Mouse (Mus musculus) granulocyte monocyte progenitor cell, adult 5-6 weeks (primary cell): ENCODE measurements around the gene Sar1a. TPM values are rescaled to one million over a fixed set of nuclear protein-coding genes. Genes with fewer than 3 reads are reported as not detected.

Experiments used
- ATAC-seq: replicated peaks from 2 replicates; pipeline ENCODE4 v1.8.0; 2016; ENCODE audit warnings: mild to moderate bottlenecking, moderate TSS enrichment, inconsistent platforms; ENCODE audit not compliant: poor library complexity, severe bottlenecking
- total RNA-seq, 2 experiments: library from RNA; stranded (forward) in 1 of 2; stranded (reverse) in 1 of 2; fragments of 200-712, 200-1000 nt in 1 of 2; fragments of >200 nt in 1 of 2; fragmentation: Nextera tagmentation in 1 of 2; gene quantifications; 2 replicates each; pipeline ENCODE4 v1.2.3; 2014 to 2017

Sar1a gene
- total RNA-seq (2014; fragmentation: Nextera tagmentation) (79.8 and 111 TPM in 2 replicates), total RNA-seq (2017) (88.5 and 108 TPM in 2 replicates)

DNA sequence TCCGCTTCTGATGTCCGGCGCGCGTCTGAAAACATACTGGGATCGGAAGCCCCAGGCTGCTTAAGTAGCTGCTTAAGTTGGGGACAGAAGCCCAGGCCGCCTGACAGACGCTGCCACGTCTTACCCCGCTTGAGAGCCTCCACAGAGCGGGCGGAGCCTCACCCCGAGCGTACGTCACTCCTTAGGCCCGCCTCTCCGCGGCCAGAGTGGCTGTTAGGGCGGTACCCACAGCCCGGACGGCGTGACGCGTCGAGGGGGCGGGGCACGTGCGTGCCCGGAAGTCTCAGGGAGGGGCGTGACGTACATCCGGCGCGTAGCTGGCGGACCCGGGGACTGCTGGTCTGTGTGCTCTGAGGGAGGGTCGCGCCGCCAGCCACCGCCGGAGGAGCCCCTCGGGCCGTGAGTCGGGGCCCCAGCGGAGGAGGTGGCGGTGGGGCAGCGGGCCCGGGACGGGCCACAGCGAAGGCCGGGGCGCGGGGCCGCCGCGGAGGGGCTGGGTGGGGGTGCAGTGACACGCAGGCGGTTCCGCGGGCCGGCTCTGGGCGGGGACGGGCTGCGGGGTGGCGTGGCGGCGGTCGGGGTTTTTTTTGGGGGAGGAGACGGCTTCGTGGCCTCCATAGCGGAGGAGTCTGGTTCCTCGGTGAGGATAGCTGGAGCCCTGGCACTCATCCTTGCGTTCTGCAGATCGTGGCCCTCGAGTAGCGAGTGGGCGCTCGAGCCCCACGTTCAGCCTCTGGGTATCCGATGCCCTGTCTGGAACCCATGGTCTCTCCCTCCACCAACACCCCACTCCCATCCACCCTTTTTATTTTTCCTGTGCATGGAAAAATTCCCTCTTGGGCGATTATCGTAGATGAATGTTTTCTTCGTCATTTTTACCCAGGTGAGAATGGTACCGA, at the start of gene Sar1a:
Gene Sar1a, plus strand, starts transcription at position 285 of the 899 bp plus-strand sequence.
- ATAC-seq: peak; percentile 97

DNA sequence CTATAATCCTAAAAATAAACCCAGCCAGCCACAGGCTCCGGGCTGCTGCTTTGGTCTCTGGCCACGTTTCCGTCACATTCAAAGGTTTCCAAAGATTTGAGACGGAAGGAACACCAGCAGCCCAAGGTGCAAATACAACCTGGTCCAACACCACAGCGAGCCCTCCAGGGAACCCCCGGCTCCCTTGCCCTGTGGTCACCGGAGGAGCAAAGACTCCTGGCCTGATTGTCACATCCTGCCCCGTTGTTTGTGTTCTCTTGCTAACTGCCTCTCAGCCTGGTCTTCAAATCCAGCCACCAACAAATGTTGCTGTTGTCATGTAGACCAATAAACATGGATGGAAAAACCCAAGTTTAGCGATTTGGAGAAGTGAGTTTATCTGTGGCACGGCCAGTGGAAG, 47.7 kb upstream of the Sar1a start:
- ATAC-seq: no peak

DNA sequence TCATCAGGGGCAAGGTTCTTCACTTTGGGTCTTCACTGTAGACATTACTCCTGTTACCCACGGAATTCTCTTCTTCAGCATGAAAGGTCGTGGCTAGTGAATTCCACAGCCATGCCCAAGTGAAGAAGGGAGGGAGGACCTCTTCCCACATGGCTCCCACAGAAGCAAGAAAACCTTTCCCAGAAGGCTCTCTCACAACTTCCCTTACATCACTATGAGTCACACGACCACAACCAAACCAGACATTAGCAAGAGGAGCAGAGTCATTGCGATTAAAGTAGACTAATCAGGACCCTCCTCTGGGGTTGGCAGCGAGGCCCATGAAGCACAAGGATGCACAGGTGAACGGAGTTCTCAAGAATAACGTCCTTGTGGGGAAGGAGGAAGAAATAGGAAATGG, 43.0 kb upstream of the Sar1a start:
- no peak for ATAC-seq

DNA sequence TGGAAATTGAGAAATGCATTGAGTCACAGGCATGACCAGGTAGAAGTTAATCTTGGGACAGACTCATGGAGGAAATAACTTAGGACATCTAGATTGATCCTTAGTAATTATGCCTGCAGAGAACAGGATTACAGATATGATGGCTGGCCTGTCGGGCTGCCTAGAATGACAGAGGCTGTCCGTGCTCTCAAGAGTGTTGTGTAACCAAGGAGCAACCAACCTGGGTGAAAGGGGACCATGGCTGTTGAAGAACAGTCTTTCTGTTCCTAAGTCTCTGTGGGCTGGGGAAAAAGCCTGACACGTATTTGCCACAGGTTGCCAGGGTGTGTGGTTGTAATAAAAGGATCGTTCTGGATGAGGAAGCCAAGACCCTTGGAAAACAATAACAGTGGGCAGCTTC, 39.7 kb upstream of the Sar1a start:
- no peak for ATAC-seq

DNA sequence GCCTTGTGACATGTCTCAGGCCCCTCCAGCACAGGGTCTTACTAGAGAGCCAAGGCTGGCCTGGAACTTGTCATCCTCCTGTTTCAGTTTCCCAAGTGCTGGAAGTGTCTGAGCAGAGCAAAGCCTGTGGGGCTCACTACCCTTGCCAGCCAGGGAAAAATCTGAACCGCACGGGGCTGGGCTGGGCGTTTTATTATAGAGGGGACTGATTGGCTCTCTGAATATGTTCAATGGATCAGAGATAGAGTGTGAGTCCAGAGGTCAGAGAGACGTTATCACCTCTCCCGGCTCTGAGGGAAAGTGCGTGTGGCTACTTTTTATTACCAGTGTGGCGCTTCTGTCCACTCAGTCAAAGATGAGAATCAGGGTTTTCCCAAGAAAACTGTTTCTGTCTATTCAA, 33.5 kb upstream of the Sar1a start:
- no peak for ATAC-seq

DNA sequence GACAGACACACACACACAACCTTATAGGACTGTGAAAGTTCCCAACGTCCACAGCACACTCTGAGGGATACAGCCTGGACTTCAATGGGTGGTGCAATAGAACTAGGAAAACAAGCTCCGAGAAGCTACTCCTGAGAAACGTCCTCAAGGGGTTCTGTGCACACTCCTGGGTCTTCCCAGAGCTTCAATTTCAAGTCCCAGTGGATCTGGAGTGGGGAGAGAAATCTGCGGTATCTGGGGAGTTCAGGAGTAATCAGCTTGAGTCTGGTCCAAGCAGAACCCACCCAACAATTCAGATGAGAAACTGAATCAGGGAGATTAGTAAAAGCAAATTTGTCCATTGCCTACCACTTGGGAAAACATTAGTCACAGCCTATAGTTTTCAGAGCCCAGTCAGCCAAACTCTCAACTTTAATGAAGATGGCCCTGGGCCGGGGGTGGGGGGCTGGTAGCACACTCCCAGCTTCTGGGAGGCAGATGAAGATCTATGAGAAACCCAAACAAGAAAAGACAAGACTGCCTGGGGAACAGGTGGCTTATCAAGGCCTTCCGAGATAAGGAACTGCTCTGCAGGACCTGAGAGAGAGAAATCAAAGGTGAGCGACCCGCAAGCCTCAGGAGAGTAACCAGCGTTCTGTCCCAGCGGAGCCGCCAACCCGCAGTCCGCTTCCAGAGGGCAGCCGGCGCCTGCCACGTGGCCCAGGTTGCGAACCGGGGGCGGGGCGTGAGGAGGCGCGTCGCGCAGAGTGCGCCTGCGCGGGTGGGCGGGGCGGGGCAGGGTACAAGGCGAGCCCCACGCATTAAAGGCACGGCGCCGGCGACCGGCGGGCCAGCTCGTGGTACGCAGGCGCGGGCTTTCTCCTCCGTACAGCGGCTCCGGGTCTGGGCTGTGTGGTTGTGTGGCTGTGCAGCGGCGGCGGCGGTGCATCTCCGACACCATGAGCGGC, 32.0 kb upstream of the Sar1a start, which contains the start of gene Ppa1:
Gene Ppa1, plus strand, starts transcription at position 763 of the 947 bp plus-strand sequence.
- ATAC-seq: peak; percentile 86

DNA sequence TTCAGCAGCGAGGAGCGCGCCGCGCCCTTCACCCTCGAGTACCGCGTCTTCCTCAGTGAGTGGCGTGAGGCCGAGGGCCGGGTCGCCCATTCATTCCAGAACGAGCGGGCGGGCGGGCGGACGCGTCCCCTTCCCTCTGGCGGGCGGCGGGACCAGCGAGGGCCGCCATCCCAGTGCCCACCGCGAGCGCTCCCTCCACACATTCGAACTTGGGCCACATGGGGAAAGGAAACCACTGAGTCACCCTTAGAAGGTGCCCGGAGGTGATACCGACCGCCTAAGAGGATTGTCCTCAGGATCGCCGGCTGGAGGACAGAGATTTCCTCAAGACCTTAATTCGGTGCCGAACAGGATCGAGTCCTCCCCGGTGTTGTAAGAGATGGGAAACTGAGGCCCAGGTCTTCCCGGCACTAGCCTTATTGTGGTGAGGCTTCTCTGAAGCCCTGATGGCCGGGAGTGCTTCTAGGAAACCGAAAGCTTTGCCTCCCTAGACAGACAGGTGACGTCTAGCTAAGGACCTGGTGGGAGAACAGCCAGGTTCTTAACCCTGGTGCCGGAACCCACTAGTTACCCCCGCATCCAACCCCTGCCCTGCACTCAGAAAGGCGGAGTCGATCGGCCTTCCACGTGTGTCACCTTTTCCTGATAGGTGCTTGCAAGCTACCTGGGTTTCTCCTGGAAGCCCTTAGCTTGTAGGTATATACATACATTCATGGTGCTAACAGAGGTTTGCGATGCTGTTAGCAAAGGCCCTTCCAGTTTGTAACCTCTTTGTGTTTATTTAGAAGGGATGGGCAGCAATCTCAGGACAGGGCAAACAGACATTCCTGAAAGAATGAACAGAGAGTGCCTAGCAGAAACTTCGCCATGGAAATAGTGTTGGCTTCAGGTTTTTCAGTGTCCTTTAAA, 31.1 kb upstream of the Sar1a start:
- ATAC-seq: peak; percentile 20

DNA sequence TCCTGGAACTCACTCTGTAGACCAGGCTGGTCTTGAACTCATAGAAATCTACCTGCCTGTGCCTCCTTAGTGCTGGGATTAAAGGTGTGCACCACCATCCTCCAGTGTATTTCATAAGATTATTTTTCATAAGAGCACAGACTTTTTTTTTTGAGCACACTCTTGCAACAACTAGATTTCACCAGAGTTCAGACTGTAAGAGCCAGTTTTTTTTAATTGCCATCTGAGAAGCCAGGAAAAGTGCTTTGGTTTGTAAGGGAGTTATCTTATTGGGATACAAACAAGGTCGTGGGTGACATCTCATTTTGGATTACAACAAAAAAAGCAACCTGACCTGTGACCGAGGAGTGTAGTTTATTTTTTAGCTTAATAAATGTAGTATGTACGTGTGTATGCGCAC, 26.0 kb upstream of the Sar1a start:
- ATAC-seq: no peak

DNA sequence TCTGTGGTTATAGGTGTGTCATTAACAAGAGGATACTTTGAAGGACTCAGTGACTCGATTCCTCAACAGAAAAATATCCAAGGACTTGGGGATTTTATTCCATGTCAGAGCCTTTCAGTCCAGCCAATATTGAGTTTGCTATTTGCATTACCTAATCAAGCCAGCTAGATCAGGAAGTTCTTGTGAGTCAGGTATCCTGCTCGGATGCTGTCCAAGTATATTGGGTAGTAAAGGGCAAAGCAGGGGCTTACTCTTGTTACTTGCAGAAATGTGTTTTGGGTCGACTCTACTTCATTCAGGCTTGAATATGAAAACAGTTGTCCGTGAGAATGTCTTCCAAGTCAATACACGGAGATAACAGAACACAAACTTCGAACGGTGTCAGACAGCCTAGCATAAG, 25.4 kb upstream of the Sar1a start:
- no peak for ATAC-seq

DNA sequence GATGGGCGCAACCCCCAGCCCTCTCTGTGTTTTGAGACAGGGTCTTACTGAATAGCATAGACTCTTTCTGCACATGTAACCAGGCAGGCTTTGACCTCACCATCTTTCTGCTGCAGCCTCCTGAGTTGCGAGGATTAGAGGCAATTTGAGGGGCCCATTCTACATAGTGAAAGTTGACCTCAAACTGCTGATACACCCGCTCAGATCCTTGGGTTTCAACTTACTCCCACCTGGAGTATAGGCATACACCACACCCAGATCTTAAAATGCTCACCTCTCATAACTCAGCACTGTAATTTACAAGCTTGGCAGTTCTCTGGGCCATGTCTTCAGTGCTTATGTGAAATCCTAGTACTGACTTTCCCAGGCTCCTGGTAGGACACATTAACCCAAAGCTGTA, 24.9 kb upstream of the Sar1a start:
- ATAC-seq: no peak

DNA sequence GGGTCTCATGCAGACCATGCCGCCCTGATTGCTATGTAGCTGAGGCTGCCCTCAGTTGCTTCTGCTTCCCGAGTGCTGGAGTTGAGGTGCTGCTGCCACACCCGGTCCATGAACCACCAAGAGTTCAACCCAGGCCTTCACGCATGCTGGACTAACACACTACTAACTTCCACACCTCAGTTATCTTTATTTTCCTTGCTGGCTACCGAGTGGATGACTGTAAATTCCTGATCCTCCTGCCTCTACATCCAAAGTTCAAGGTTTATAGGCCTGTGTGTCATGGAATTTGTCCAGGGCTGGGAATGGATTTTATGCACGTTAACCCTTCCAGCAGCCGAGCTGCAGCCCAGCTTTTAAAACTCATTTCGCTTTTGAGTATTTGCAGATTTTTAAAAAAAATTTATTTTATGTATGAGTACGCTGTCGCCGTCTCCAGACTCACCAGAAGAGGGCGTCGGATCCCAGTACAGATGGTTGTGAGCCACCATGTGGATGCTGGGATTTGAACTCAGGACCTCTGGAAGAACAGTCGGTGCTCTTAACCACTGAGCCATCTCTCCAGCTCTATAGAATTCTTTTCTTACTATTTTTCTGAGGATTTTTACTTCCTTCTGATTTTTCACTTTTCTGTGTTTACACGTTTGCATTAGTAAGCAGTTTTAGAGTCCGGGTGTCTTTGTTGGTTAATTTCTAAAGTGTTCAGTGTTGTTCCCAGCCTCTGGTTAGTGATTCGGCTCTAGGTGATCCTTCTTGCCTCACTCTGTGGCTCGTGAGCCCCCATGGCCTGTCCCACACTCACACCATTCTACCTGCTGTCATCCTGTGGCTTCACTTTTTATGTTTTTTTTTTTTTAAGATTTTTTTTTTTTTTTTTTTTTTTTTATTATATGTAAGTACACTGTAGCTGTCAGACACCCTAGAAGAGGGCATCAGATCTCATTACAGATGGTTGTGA, 22.9 kb upstream of the Sar1a start:
- no peak for ATAC-seq

DNA sequence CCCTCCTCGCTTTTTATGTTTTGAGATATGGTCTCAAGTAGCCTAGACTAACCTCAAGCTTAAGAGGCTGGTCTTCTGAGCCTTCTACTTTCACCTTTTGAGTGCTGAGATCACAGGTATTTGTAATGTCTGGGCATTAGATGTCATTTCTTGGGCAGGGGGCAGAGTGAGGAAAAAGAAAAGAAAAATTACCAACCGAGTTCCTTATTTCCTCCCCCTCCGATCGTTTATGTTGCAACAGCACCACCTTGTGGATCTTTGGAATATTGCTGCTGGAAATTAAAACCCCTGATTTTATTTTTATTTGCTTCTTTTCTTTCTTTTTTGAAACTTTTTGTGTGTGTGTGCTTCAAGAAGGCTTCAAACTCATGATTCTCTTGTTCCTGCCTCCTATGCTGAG, 22.1 kb upstream of the Sar1a start:
- ATAC-seq: peak; percentile 66

DNA sequence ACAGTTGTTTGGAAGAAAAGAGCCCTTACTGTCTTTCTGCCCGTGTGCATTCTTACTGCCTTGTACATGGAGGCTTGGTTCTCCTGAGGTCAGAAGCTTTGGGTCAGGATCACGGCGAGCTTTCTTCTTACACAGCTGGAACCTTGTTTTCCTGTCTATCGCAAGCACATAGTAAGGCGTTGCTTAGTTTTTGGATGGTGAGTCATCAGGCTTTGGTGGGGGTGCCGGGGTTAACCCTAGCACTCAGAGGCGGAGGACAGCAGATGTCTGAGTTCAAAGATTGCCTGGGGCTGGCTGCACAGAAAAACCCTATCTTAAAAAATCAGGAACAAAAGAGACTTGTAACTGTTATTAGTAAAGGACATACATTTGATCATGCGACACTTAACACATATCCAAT, 18.2 kb upstream of the Sar1a start:
- ATAC-seq: no peak

DNA sequence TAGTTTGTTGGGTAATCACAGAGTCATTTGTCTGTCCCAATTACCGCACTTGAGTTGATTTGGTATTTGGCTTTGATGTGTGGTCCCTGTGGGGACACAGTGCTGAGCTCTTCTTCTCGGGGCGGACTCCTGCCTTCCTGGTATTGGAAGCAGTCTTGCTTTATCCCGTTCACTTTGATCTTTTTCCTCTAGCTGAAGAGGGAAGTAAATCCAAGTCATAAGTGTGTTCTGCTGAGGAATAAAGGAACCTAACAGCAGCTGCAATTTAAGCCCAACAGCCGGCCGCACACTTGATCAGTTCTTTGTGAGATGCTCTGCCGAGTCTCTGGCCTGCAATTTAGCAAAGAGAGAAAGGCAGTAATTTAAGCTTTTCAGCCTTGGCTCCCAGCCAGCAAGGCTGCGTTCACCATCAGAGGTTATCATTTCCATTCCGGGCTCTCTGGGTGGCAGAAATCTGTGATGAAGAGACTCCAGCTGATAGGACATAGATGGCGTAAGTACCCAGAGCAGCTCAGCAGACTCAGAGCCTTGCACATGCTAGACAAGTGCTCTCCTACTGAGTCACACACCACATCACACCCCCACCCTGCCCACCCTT, 17.6 kb upstream of the Sar1a start:
- no peak for ATAC-seq

DNA sequence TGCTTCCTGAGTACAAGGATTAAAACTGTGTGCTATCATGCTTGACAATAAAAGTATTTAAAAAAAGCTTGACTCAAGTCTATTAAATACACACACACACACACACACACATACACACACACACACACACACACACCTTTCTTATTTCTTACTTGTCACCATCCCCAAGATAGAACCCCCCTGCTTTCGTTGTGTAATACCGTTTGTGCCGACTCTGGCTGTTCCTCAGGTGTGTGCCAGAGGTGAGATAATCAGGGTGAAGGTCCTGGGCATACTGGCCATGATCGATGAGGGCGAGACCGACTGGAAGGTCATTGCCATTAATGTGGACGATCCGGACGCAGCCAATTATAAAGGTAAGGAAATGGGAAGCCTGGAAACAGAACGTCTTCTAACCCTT, 15.0 kb upstream of the Sar1a start:
- ATAC-seq: no peak

DNA sequence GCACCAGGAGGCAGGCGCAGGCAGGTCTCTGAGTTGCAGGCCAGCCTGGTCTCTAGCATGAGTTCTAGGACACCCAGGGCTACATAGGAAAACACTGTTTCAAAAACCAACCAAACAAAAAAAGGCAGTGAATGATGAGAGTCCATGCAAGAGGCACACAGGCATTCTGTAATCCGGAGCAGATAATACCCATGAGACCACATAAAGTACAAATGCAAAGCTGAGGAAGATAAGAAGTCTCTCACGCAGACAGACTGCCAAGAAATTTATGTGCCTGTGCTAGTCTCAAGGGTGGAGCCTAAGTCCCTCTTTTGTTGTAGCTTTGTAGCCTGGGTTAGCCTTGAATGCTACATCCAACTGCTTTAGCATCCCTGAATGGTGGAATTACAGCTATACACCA, 14.4 kb upstream of the Sar1a start:
- no peak for ATAC-seq

DNA sequence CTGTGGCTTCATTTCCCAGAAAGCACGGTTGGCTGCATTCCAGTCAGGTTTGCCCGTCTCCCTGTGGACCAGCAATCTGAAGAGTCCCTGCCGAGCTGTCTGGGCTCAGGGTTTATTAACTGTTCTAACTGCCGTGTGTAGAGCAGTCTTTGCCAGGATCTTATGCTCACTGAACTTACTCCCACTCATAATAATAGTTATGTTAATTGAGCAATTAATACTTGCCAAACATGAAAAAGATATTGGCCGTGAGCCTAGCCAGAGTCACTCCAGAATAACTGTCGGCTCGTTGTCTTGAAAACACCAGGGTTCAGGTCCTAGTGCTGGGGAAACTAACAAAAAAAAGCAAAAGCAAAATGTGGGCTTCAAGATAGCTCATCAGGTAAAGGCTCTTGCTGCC, 10.8 kb upstream of the Sar1a start:
- no peak for ATAC-seq

DNA sequence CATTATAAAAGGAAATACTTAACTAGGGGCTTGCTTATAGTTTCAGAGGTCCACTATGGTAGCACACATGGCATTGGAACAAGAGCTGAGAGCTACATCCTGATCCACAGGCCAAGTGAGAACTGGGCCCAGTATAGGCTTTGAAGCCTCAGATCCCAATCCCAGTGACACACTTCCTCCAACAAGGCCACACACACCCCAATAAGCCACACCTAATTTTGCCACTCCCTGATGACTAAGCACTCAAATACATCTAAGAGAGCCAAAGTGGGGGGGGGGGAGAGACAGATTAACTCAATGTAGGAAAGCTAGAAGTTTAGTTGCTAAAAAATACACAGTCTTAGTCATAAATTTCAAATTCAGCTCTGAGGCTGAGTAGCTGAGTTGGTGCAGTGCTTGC, 10.2 kb upstream of the Sar1a start:
- ATAC-seq: no peak

DNA sequence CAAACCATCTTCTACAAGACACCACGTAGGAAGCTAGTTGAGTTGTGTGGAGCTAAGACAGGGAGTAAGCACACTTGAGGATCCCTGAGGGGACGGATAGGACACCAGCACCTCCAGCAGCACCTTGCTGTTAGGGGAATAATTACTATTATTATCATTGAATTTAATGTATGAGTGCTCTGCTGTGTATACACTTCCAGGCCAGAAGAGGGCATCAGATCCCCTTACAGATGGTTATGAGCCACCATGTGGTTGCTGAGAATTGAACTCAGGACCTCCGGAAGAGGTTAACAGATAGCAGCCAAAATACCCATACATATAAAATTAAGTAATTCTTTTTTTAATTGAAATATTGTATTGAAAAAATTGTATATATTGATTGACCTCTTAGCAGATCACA, 9.3 kb upstream of the Sar1a start:
- ATAC-seq: peak; percentile 40; the same call in 1 of the 2 replicates
